Mouse (Mus musculus): ENCODE data around the gene Alox15.

- TF ChIP-seq GATA1 (IDR thresholded peaks at IDR 0.05; ENCODE audit: borderline replicate concordance, low read length) (no peak), FLI1 (IDR thresholded peaks at IDR 0.05; ENCODE audit: low read length) (no peak)
Measured at GRCm38 (mm10) chr11:70319614-70320013, 32.2 kb downstream of the Alox15 start.

Data from megakaryocyte, embryonic 14.5 days (primary cell).